ENCODE assay signal across 9 mouse cellular contexts in the genomic region with DNA sequence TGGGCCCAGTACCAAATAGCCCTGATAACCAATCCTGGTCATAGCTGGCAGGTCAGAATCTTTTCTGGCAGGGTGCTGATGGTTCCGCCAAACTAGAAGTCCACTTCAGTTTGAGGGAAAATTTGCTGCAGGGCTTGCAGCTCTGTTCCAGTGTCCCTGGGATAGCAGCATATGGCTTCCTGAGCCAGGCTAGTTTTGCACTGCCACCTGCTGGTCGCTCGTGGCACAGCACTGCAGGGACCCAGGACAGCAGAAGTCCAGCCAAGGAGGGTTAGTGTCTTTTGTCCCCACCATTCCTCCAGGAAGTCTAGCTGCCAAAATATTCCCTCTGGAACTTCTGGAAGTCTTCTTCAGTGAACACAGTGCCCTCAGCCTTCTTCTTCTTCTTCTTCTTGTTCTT. TPM values are rescaled to one million over a fixed set of nuclear protein-coding genes. Genes with fewer than 3 reads are reported as not detected.
A peak's percentile ranks its signal among the peaks of the same experiment; 100 is the strongest.
DNase-seq lines count a peak whose midpoint lies in the region; ATAC-seq and TF ChIP-seq lines count a peak whose summit lies in the region.
"Had no signal": no experiment of that assay in that cellular context is flagged by ENCODE, and none has a peak within 500 bp of the region (broad histone marks: within the 10 kb centered on the region; RNA-seq: fewer than 3 reads in every experiment).

No protein-coding gene starts in this region.

- H3K9me3 ChIP-seq in midbrain, embryonic 10.5 days (replicated peaks): no peaks in the 10 kb centered on the region
- H3K9me3 ChIP-seq in midbrain, embryonic 16.5 days (replicated peaks; ENCODE audit: control insufficient read depth, low read length, poor library complexity, severe bottlenecking): no peaks in the 10 kb centered on the region
- no peaks in the 10 kb centered on the region for H3K9me3 ChIP-seq in kidney, embryonic 15.5 days (replicated peaks)
- no peaks in the 10 kb centered on the region for H3K9me3 ChIP-seq in liver, embryonic 11.5 days (ENCODE audit: control insufficient read depth, low read length)
- no peaks in the 10 kb centered on the region for H3K9me3 ChIP-seq in neural tube, embryonic 15.5 days (replicated peaks)
- H3K9me3 ChIP-seq: embryonic facial prominence, embryonic 12.5 days had no signal

- H3K4me2 ChIP-seq in midbrain, embryonic 16.5 days (ENCODE audit: low read length): no peak overlapping the region
- H3K4me2 ChIP-seq in kidney, embryonic 15.5 days: no peak overlapping the region
- no peak overlapping the region for H3K4me2 ChIP-seq in liver, embryonic 11.5 days
- H3K4me2 ChIP-seq in neural tube, embryonic 15.5 days: no peak overlapping the region
- H3K4me2 ChIP-seq: embryonic facial prominence, embryonic 12.5 days had no signal

- peak; percentile 99 for TF ChIP-seq CTCF in cerebellum, adult 2 months (IDR thresholded peaks at IDR 0.05; ENCODE audit: borderline replicate concordance, insufficient read depth, low read depth, low read length)

- no peak for ATAC-seq in midbrain, embryonic 16.5 days
- ATAC-seq in kidney, embryonic 15.5 days (replicated peaks; ENCODE audit: low FRiP score): no peak
- no peak for ATAC-seq in liver, embryonic 11.5 days (replicated peaks; ENCODE audit: low FRiP score)
- no peak for ATAC-seq in neural tube, embryonic 15.5 days (ENCODE audit: low FRiP score)

- DNase-seq in midbrain, embryonic 10.5 days (ENCODE audit: low spot score): peak; percentile 86
- DNase-seq in cerebellum, adult 2 months: peak; percentile 87 to 92
- DNase-seq in gastrocnemius, adult 18-20 months (ENCODE audit: low spot score): peak; percentile 85
- DNase-seq in liver, embryonic 11.5 days (ENCODE audit: low spot score): peak; percentile 77
- peak; percentile 35 to 47 for DNase-seq in thymus, adult 18-20 months

- H3K27me3 ChIP-seq in midbrain, embryonic 10.5 days (ENCODE audit: low read depth, poor library complexity, severe bottlenecking): no peaks in the 10 kb centered on the region
- H3K27me3 ChIP-seq in midbrain, embryonic 16.5 days (ENCODE audit: control insufficient read depth, insufficient read depth, low read depth, low read length): no peaks in the 10 kb centered on the region
- H3K27me3 ChIP-seq in cerebellum, adult 2 months (ENCODE audit: control insufficient read depth, insufficient read depth, low read length): no peaks in the 10 kb centered on the region
- H3K27me3 ChIP-seq in kidney, embryonic 15.5 days: no peaks in the 10 kb centered on the region
- H3K27me3 ChIP-seq in liver, embryonic 11.5 days (replicated peaks; ENCODE audit: control insufficient read depth, insufficient read depth, low read length): no peaks in the 10 kb centered on the region
- no peaks in the 10 kb centered on the region for H3K27me3 ChIP-seq in neural tube, embryonic 15.5 days (replicated peaks)
- H3K27me3 ChIP-seq: embryonic facial prominence, embryonic 12.5 days had no signal

- 22% methylated on average over 3 of the region's 3 CpGs for WGBS in midbrain, embryonic 10.5 days
- WGBS in midbrain, embryonic 16.5 days: 6% methylated on average over 3 of the region's 3 CpGs
- 1% methylated on average over 3 of the region's 3 CpGs for WGBS in cerebellum, adult 2 months
- WGBS in kidney, embryonic 15.5 days: 16% methylated on average over 3 of the region's 3 CpGs
- WGBS in liver, embryonic 11.5 days: 18% methylated on average over 3 of the region's 3 CpGs
- WGBS in neural tube, embryonic 15.5 days: 15% methylated on average over 3 of the region's 3 CpGs

- H3K4me3 ChIP-seq in midbrain, embryonic 10.5 days: no peak overlapping the region
- no peak overlapping the region for H3K4me3 ChIP-seq in midbrain, embryonic 16.5 days (ENCODE audit: low read depth, low read length)
- no peak overlapping the region for H3K4me3 ChIP-seq in cerebellum, adult 2 months (replicated peaks; ENCODE audit: insufficient read depth, low read depth, low read length)
- H3K4me3 ChIP-seq in kidney, embryonic 15.5 days (replicated peaks): no peak overlapping the region
- H3K4me3 ChIP-seq in liver, embryonic 11.5 days (ENCODE audit: low read depth, low read length): no peak overlapping the region
- no peak overlapping the region for H3K4me3 ChIP-seq in neural tube, embryonic 15.5 days (replicated peaks)
- H3K4me3 ChIP-seq: embryonic facial prominence, embryonic 12.5 days had no signal

- H3K36me3 ChIP-seq in midbrain, embryonic 10.5 days: peaks cover 61% of the 10 kb centered on the region
- peaks cover 28% of the 10 kb centered on the region for H3K36me3 ChIP-seq in midbrain, embryonic 16.5 days (ENCODE audit: control insufficient read depth, insufficient read depth, low read length)
- H3K36me3 ChIP-seq in kidney, embryonic 15.5 days: peaks cover 57% of the 10 kb centered on the region
- peaks cover 28% of the 10 kb centered on the region for H3K36me3 ChIP-seq in liver, embryonic 11.5 days (ENCODE audit: control insufficient read depth, insufficient read depth, low read length)
- H3K36me3 ChIP-seq in neural tube, embryonic 15.5 days: peaks cover 34% of the 10 kb centered on the region

- H3K4me1 ChIP-seq in midbrain, embryonic 10.5 days: peaks cover 52% of the 10 kb centered on the region
- H3K4me1 ChIP-seq in midbrain, embryonic 16.5 days (ENCODE audit: control insufficient read depth, insufficient read depth, low read length): peaks cover 40% of the 10 kb centered on the region
- peaks cover 25% of the 10 kb centered on the region for H3K4me1 ChIP-seq in cerebellum, adult 2 months (ENCODE audit: control insufficient read depth, insufficient read depth, low read length)
- H3K4me1 ChIP-seq in kidney, embryonic 15.5 days: peaks cover 48% of the 10 kb centered on the region
- peaks cover 41% of the 10 kb centered on the region for H3K4me1 ChIP-seq in liver, embryonic 11.5 days (replicated peaks; ENCODE audit: control insufficient read depth, insufficient read depth, low read length)
- H3K4me1 ChIP-seq in neural tube, embryonic 15.5 days: peaks cover 62% of the 10 kb centered on the region

- no peak overlapping the region for H3K9ac ChIP-seq in midbrain, embryonic 16.5 days (ENCODE audit: low read depth, low read length)
- H3K9ac ChIP-seq in kidney, embryonic 15.5 days: no peak overlapping the region
- H3K9ac ChIP-seq in liver, embryonic 11.5 days (ENCODE audit: low read depth, low read length): no peak overlapping the region
- no peak overlapping the region for H3K9ac ChIP-seq in neural tube, embryonic 15.5 days (replicated peaks)
- H3K9ac ChIP-seq: embryonic facial prominence, embryonic 12.5 days had no signal

- TF ChIP-seq POLR2A in cerebellum, adult 2 months (IDR thresholded peaks at IDR 0.05; ENCODE audit: borderline replicate concordance, insufficient read depth, low read length): no peak

- H3K27ac ChIP-seq in midbrain, embryonic 10.5 days (replicated peaks): no peak overlapping the region
- no peak overlapping the region for H3K27ac ChIP-seq in midbrain, embryonic 16.5 days (ENCODE audit: low read length)
- no peak overlapping the region for H3K27ac ChIP-seq in cerebellum, adult 2 months (ENCODE audit: insufficient read depth, low read length)
- peak overlapping the region; percentile 41; the same call in 1 of the 2 replicates for H3K27ac ChIP-seq in kidney, embryonic 15.5 days
- H3K27ac ChIP-seq in liver, embryonic 11.5 days (ENCODE audit: low read depth, low read length): no peak overlapping the region
- 0 out of 2 replicates have a peak overlapping the region, but pooled peaks have one; percentile 33 for H3K27ac ChIP-seq in neural tube, embryonic 15.5 days (replicated peaks)
- H3K27ac ChIP-seq: embryonic facial prominence, embryonic 12.5 days had no signal

RNA-seq across cellular contexts. Expression of a gene that starts 3.4 kb away (rescaled TPM):
- polyA plus RNA-seq in midbrain, embryonic 10.5 days (2016; fragmentation: Nextera tagmentation; extraction: Ambion mirVana): 61.7 and 69.7 TPM in 2 replicates
- polyA plus RNA-seq in midbrain, embryonic 16.5 days (2015; fragmentation: Nextera tagmentation; extraction: Ambion mirVana): 74.9 and 79.6 TPM in 2 replicates
- polyA plus RNA-seq in cerebellum, adult 2 months (2012; rRNA removed): 34.3 and 38.6 TPM in 2 replicates
- 10 to 100 TPM; 10.8 to 15.3 TPM for total RNA-seq in gastrocnemius, adult 18-20 months (2021)
- 57.3 and 58.8 TPM in 2 replicates for polyA plus RNA-seq in kidney, embryonic 15.5 days (2015; fragmentation: Nextera tagmentation; extraction: Ambion mirVana)
- 75.4 and 80.8 TPM in 2 replicates for polyA plus RNA-seq in liver, embryonic 11.5 days (2014; fragmentation: Nextera tagmentation; extraction: Ambion mirVana)
- polyA plus RNA-seq in neural tube, embryonic 15.5 days (2015; fragmentation: Nextera tagmentation; extraction: Ambion mirVana): 72.6 and 83.9 TPM in 2 replicates

RNA-seq across cellular contexts. Expression of a gene that starts 5.7 kb away (rescaled TPM):
- polyA plus RNA-seq in midbrain, embryonic 10.5 days (2016; fragmentation: Nextera tagmentation; extraction: Ambion mirVana): 114 and 118 TPM in 2 replicates
- 125 and 131 TPM in 2 replicates for polyA plus RNA-seq in midbrain, embryonic 16.5 days (2015; fragmentation: Nextera tagmentation; extraction: Ambion mirVana)
- 216 and 242 TPM in 2 replicates for polyA plus RNA-seq in cerebellum, adult 2 months (2012; rRNA removed)
- 100 to 1,000 TPM; 141 to 165 TPM for total RNA-seq in gastrocnemius, adult 18-20 months (2021)
- polyA plus RNA-seq in kidney, embryonic 15.5 days (2015; fragmentation: Nextera tagmentation; extraction: Ambion mirVana): 127 and 131 TPM in 2 replicates
- polyA plus RNA-seq in liver, embryonic 11.5 days (2014; fragmentation: Nextera tagmentation; extraction: Ambion mirVana): 186 and 188 TPM in 2 replicates
- 106 and 113 TPM in 2 replicates for polyA plus RNA-seq in neural tube, embryonic 15.5 days (2015; fragmentation: Nextera tagmentation; extraction: Ambion mirVana)

RNA-seq across cellular contexts. Expression of a gene that starts 25.0 kb away (rescaled TPM):
- 5.0 and 6.8 TPM in 2 replicates for polyA plus RNA-seq in midbrain, embryonic 10.5 days (2016; fragmentation: Nextera tagmentation; extraction: Ambion mirVana)
- 5.5 TPM in 1 of 2 replicates, not detected in the other for polyA plus RNA-seq in midbrain, embryonic 16.5 days (2015; fragmentation: Nextera tagmentation; extraction: Ambion mirVana)
- polyA plus RNA-seq in cerebellum, adult 2 months (2012; rRNA removed): not detected in 2 replicates
- total RNA-seq in gastrocnemius, adult 18-20 months (2021): 1 to 10 TPM; 7.1 to 9.7 TPM
- not detected in 2 replicates for polyA plus RNA-seq in kidney, embryonic 15.5 days (2015; fragmentation: Nextera tagmentation; extraction: Ambion mirVana)
- polyA plus RNA-seq in liver, embryonic 11.5 days (2014; fragmentation: Nextera tagmentation; extraction: Ambion mirVana): not detected in 2 replicates
- 1.7 TPM in 1 of 2 replicates, not detected in the other for polyA plus RNA-seq in neural tube, embryonic 15.5 days (2015; fragmentation: Nextera tagmentation; extraction: Ambion mirVana)

RNA-seq across cellular contexts. Expression of a gene that starts 26.4 kb away (rescaled TPM):
- polyA plus RNA-seq in midbrain, embryonic 10.5 days (2016; fragmentation: Nextera tagmentation; extraction: Ambion mirVana): 0.01 TPM in 1 of 2 replicates, not detected in the other
- 1.0 and 1.4 TPM in 2 replicates for polyA plus RNA-seq in midbrain, embryonic 16.5 days (2015; fragmentation: Nextera tagmentation; extraction: Ambion mirVana)
- polyA plus RNA-seq in cerebellum, adult 2 months (2012; rRNA removed): 20.8 and 22.0 TPM in 2 replicates
- under 1 TPM; 0.21 TPM for total RNA-seq in gastrocnemius, adult 18-20 months (2021)
- 0.03 TPM in 1 of 2 replicates, not detected in the other for polyA plus RNA-seq in kidney, embryonic 15.5 days (2015; fragmentation: Nextera tagmentation; extraction: Ambion mirVana)
- 0.01 and 0.14 TPM in 2 replicates for polyA plus RNA-seq in liver, embryonic 11.5 days (2014; fragmentation: Nextera tagmentation; extraction: Ambion mirVana)
- 0.79 and 0.88 TPM in 2 replicates for polyA plus RNA-seq in neural tube, embryonic 15.5 days (2015; fragmentation: Nextera tagmentation; extraction: Ambion mirVana)

RNA-seq across cellular contexts. Expression of a gene that starts 26.9 kb away (rescaled TPM):
- 39.7 and 45.1 TPM in 2 replicates for polyA plus RNA-seq in midbrain, embryonic 10.5 days (2016; fragmentation: Nextera tagmentation; extraction: Ambion mirVana)
- 35.2 and 37.4 TPM in 2 replicates for polyA plus RNA-seq in midbrain, embryonic 16.5 days (2015; fragmentation: Nextera tagmentation; extraction: Ambion mirVana)
- 18.4 and 19.6 TPM in 2 replicates for polyA plus RNA-seq in cerebellum, adult 2 months (2012; rRNA removed)
- total RNA-seq in gastrocnemius, adult 18-20 months (2021): 10 to 100 TPM; 20.4 to 23.0 TPM
- 35.3 and 37.6 TPM in 2 replicates for polyA plus RNA-seq in kidney, embryonic 15.5 days (2015; fragmentation: Nextera tagmentation; extraction: Ambion mirVana)
- 35.8 and 44.9 TPM in 2 replicates for polyA plus RNA-seq in liver, embryonic 11.5 days (2014; fragmentation: Nextera tagmentation; extraction: Ambion mirVana)
- polyA plus RNA-seq in neural tube, embryonic 15.5 days (2015; fragmentation: Nextera tagmentation; extraction: Ambion mirVana): 33.3 and 34.5 TPM in 2 replicates

Comparison
In these comparisons a context has a peak if more than half of its experiments do, and no peak if none do; other contexts are left out.
1. H3K27ac ChIP-seq: peak in kidney, embryonic 15.5 days (single experiment) and neural tube, embryonic 15.5 days (single experiment); none in midbrain, embryonic 10.5 days (single experiment), midbrain, embryonic 16.5 days (single experiment), cerebellum, adult 2 months (single experiment) and liver, embryonic 11.5 days (single experiment).
2. Peak in every context shown above with its lines, with median percentiles within 50 percentile points of each other: DNase-seq.